Mouse (Mus musculus) kidney, adult 2 months (tissue): ENCODE data around the gene Arhgap19.

Experiments used
- CTCF ChIP-seq: fragments of 200-500 bp; conservative IDR thresholded peaks from 2 replicates; pipeline ENCODE4 v1.5.1; 2011; ENCODE audit warnings: low read depth, mild to moderate bottlenecking, control low read depth, low read length, moderate library complexity, mixed read lengths; ENCODE audit not compliant: insufficient read depth, insufficient read length
- POLR2A ChIP-seq: fragments of 200-500 bp; IDR thresholded peaks from one replicate; pipeline ENCODE4 v1.6.1; 2011; ENCODE audit warnings: low read depth, low read length, control low read depth

DNA sequence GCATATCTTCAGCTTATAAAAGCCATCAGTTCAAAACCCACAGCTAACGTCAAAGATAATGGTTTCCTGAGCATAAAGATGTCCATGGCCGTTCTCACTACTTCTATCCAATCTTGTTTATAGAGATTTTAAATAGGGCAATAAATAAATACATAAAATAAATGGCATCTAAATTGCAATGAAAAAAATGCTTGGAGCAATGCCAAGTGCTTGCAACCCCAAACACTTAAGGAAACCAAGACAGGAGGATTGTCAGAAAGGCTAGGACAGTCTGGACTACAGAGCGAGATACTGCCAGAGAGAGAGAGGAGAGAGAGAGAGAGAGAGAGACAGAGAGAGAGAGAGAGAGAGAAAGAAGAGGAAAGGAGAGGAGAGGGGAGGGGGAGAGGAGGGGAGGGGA lies 24.7 kb upstream of the Arhgap19 start:
- TF ChIP-seq CTCF (no peak), POLR2A (no peak)
